Mouse (Mus musculus): Measurements from ENCODE around the gene Agfg2. TPM values are rescaled to one million over a fixed set of nuclear protein-coding genes. Genes with fewer than 3 reads are reported as not detected.

Gene Agfg2
- total RNA-seq (2023) = 10 to 100 TPM; 19.8 to 21.9 TPM

GRCm38 (mm10) chr5:137684294-137685123 lies at the start of gene Agfg2:
Gene Agfg2, minus strand, starts transcription at chr5:137684726.

GRCm38 (mm10) chr5:137645652-137646091 lies 38.9 kb downstream of the Agfg2 start, which contains the start of gene Irs3:
Gene Irs3, minus strand, starts transcription at chr5:137645714.

GRCm38 (mm10) chr5:137641054-137641453 lies 43.5 kb downstream of the Agfg2 start, which contains the start of gene Sap25:
Gene Sap25, plus strand, starts transcription at chr5:137641334.

GRCm38 (mm10) chr5:137628498-137629305 lies 55.8 kb downstream of the Agfg2 start, which contains the start of the genes Fbxo24, Lrch4 and Gm20605:
Gene Fbxo24, minus strand, starts transcription at chr5:137629002.
Gene Lrch4, plus strand, starts transcription at chr5:137629121.
Gene Gm20605, plus strand, starts transcription at chr5:137629175.

GRCm38 (mm10) chr5:137613550-137613949 lies 71.0 kb downstream of the Agfg2 start, which contains the start of gene Pcolce:
Gene Pcolce, minus strand, starts transcription at chr5:137613784.

GRCm38 (mm10) chr5:137600619-137601364 lies 83.7 kb downstream of the Agfg2 start, which contains the start of gene Mospd3:
Gene Mospd3, minus strand, starts transcription at chr5:137601058.

Other genes starting within 250 kb of the Agfg2 start
- gene Zan, start 207.7 kb downstream of the Agfg2 start, total RNA-seq (2023) = under 1 TPM in 1 of 2 experiments, not detected in 1; 0.03 TPM
- 10 to 100 TPM; 20.8 to 21.6 TPM for gene Pop7, start 182.2 kb downstream of the Agfg2 start, total RNA-seq (2023)
- 10 to 100 TPM; 55.2 to 70.1 TPM for gene Gigyf1, start 166.2 kb downstream of the Agfg2 start, total RNA-seq (2023)
- not detected for gene Epo, start 151.5 kb downstream of the Agfg2 start, total RNA-seq (2023)
- 1,000 to 10,000 TPM; 1,007 to 1,026 TPM for gene Gnb2, start 151.2 kb downstream of the Agfg2 start, total RNA-seq (2023)
- not detected for gene Actl6b, start 131.2 kb downstream of the Agfg2 start, total RNA-seq (2023)
- gene Tfr2, start 114.9 kb downstream of the Agfg2 start, total RNA-seq (2023) = not detected
- 10 to 100 TPM; 44.1 to 47.4 TPM for gene Mospd3, start 83.7 kb downstream of the Agfg2 start, total RNA-seq (2023)
- gene Pcolce, start 70.9 kb downstream of the Agfg2 start, total RNA-seq (2023) = 1 to 10 TPM in 1 of 2 experiments, under 1 TPM in 1; 0.70 to 1.3 TPM
- not detected for gene Fbxo24, start 55.7 kb downstream of the Agfg2 start, total RNA-seq (2023)
- 100 to 1,000 TPM; 230 to 264 TPM for gene Lrch4, start 55.6 kb downstream of the Agfg2 start, total RNA-seq (2023)
- 10 to 100 TPM; 46.8 to 54.6 TPM for gene Gm20605, start 55.6 kb downstream of the Agfg2 start, total RNA-seq (2023)
- 10 to 100 TPM; 82.6 to 84.7 TPM for gene Sap25, start 43.4 kb downstream of the Agfg2 start, total RNA-seq (2023)
- gene Irs3, start 39.0 kb downstream of the Agfg2 start, total RNA-seq (2023) = not detected
- gene Nyap1, start 56.9 kb upstream of the Agfg2 start, total RNA-seq (2023) = 1 to 10 TPM in 1 of 2 experiments, under 1 TPM in 1; 0.94 to 1.2 TPM
- 100 to 1,000 TPM; 192 to 213 TPM for gene Tsc22d4, start 61.0 kb upstream of the Agfg2 start, total RNA-seq (2023)
- gene Ppp1r35, start 94.1 kb upstream of the Agfg2 start, total RNA-seq (2023) = 10 to 100 TPM; 19.3 to 22.4 TPM
- 10 to 100 TPM; 45.3 to 50.6 TPM for gene Mepce, start 102.9 kb upstream of the Agfg2 start, total RNA-seq (2023)
- 1 to 10 TPM; 3.7 to 5.0 TPM for gene Zcwpw1, start 103.1 kb upstream of the Agfg2 start, total RNA-seq (2023)
- 100 to 1,000 TPM; 435 to 464 TPM for gene Pilra, start 151.6 kb upstream of the Agfg2 start, total RNA-seq (2023)
- gene Pilrb1, start 173.4 kb upstream of the Agfg2 start, total RNA-seq (2023) = 100 to 1,000 TPM; 320 to 398 TPM
- 100 to 1,000 TPM; 304 to 357 TPM for gene Pilrb2, start 187.1 kb upstream of the Agfg2 start, total RNA-seq (2023)
- gene Cyp3a13, start 236.9 kb upstream of the Agfg2 start, total RNA-seq (2023) = not detected

Data from monocyte, adult 59 days (primary cell).